20 mouse cellular contexts compared by ENCODE assay signal in genomic region chr8:49631286-49631685, GRCm38 (mm10).
DNase-seq lines count a peak whose midpoint lies in the region; ATAC-seq and TF ChIP-seq lines count a peak whose summit lies in the region.
"Had no signal": no experiment of that assay in that cellular context is flagged by ENCODE, and none has a peak within 500 bp of the region (broad histone marks: within the 10 kb centered on the region; RNA-seq: fewer than 3 reads in every experiment).

No protein-coding gene starts in this region.

- 76% methylated on average over 6 of the region's 6 CpGs for WGBS in forebrain, embryonic 14.5 days
- 82% methylated on average over 6 of the region's 6 CpGs for WGBS in forebrain, embryonic 12.5 days
- 62% methylated on average over 6 of the region's 6 CpGs for WGBS in liver, embryonic 12.5 days (ENCODE audit: insufficient replicate concordance)

- no peak overlapping the region for H3K4me2 ChIP-seq in forebrain, embryonic 14.5 days (ENCODE audit: low read length)
- H3K4me2 ChIP-seq in forebrain, embryonic 12.5 days = no peak overlapping the region
- H3K4me2 ChIP-seq in liver, embryonic 12.5 days = no peak overlapping the region
- H3K4me2 ChIP-seq: embryonic facial prominence, embryonic 13.5 days; liver, embryonic 15.5 days; midbrain, embryonic 13.5 days; neural tube, embryonic 13.5 days had no signal

- TF ChIP-seq CTCF in brain, embryonic 14.5 days (IDR thresholded peaks at IDR 0.05; ENCODE audit: borderline replicate concordance, extremely low read depth, insufficient read depth, insufficient read length) = no peak

- H3K4me1 ChIP-seq in forebrain, embryonic 14.5 days (ENCODE audit: control insufficient read depth, insufficient read depth, low read length) = no peaks in the 10 kb centered on the region
- H3K4me1 ChIP-seq in forebrain, embryonic 12.5 days = peaks cover 7% of the 10 kb centered on the region
- H3K4me1 ChIP-seq in liver, embryonic 12.5 days = no peaks in the 10 kb centered on the region
- H3K4me1 ChIP-seq: embryonic facial prominence, embryonic 13.5 days; heart, embryonic 10.5 days; liver, embryonic 15.5 days had no signal

- H3K9ac ChIP-seq in forebrain, embryonic 14.5 days (ENCODE audit: low read length) = no peak overlapping the region
- no peak overlapping the region for H3K9ac ChIP-seq in forebrain, embryonic 12.5 days
- no peak overlapping the region for H3K9ac ChIP-seq in liver, embryonic 12.5 days
- H3K9ac ChIP-seq: embryonic facial prominence, embryonic 13.5 days; forebrain, postnatal 0 days; liver, embryonic 15.5 days; midbrain, embryonic 13.5 days; neural tube, embryonic 13.5 days had no signal

- TF ChIP-seq POLR2A in brain, embryonic 14.5 days (IDR thresholded peaks at IDR 0.05; ENCODE audit: borderline replicate concordance, extremely low read depth, insufficient read depth, insufficient read length, poor library complexity, severe bottlenecking) = no peak

- H3K9me3 ChIP-seq in forebrain, embryonic 14.5 days (replicated peaks; ENCODE audit: control insufficient read depth, low read length) = no peaks in the 10 kb centered on the region
- H3K9me3 ChIP-seq in forebrain, embryonic 12.5 days = no peaks in the 10 kb centered on the region
- H3K9me3 ChIP-seq in liver, embryonic 12.5 days (replicated peaks) = no peaks in the 10 kb centered on the region
- H3K9me3 ChIP-seq: embryonic facial prominence, embryonic 13.5 days; heart, embryonic 10.5 days; liver, embryonic 15.5 days; midbrain, embryonic 13.5 days; neural tube, embryonic 13.5 days had no signal

- H3K4me3 ChIP-seq in forebrain, embryonic 14.5 days (ENCODE audit: low read depth, low read length) = no peak overlapping the region
- H3K4me3 ChIP-seq in forebrain, embryonic 12.5 days (replicated peaks) = no peak overlapping the region
- H3K4me3 ChIP-seq in liver, embryonic 12.5 days = no peak overlapping the region
- H3K4me3 ChIP-seq: embryonic facial prominence, embryonic 13.5 days; heart, embryonic 10.5 days; left cerebral cortex, adult 2 months; liver, embryonic 15.5 days; midbrain, embryonic 13.5 days; neural tube, embryonic 13.5 days had no signal

- no peaks in the 10 kb centered on the region for H3K27me3 ChIP-seq in forebrain, embryonic 14.5 days (replicated peaks; ENCODE audit: control insufficient read depth, insufficient read depth, low read length)
- no peaks in the 10 kb centered on the region for H3K27me3 ChIP-seq in forebrain, embryonic 12.5 days
- H3K27me3 ChIP-seq in liver, embryonic 12.5 days (replicated peaks) = no peaks in the 10 kb centered on the region
- H3K27me3 ChIP-seq: embryonic facial prominence, embryonic 13.5 days; liver, embryonic 15.5 days; midbrain, embryonic 13.5 days; neural tube, embryonic 13.5 days had no signal

- intact Hi-C loops in left cerebral cortex, postnatal 4 days (cut with DNase I) = no loop called here

- H3K27ac ChIP-seq in forebrain, embryonic 14.5 days (ENCODE audit: low read depth, low read length) = no peak overlapping the region
- no peak overlapping the region for H3K27ac ChIP-seq in forebrain, embryonic 12.5 days
- no peak overlapping the region for H3K27ac ChIP-seq in liver, embryonic 12.5 days
- H3K27ac ChIP-seq: embryonic facial prominence, embryonic 13.5 days; heart, embryonic 10.5 days; left cerebral cortex, adult 2 months; liver, embryonic 15.5 days; midbrain, embryonic 13.5 days; neural tube, embryonic 13.5 days had no signal

- no peaks in the 10 kb centered on the region for H3K36me3 ChIP-seq in forebrain, embryonic 14.5 days (ENCODE audit: control insufficient read depth, insufficient read depth, low read length)
- H3K36me3 ChIP-seq in forebrain, embryonic 12.5 days (replicated peaks) = no peaks in the 10 kb centered on the region
- no peaks in the 10 kb centered on the region for H3K36me3 ChIP-seq in liver, embryonic 12.5 days
- H3K36me3 ChIP-seq: embryonic facial prominence, embryonic 13.5 days; heart, embryonic 10.5 days; liver, embryonic 15.5 days; midbrain, embryonic 13.5 days; neural tube, embryonic 13.5 days had no signal

- peak; percentile 7 for DNase-seq in forebrain, embryonic 14.5 days (ENCODE audit: low spot score)
- peak; percentile 5 for DNase-seq in lung, postnatal 10 days
- no peak for DNase-seq in lung, adult 18-20 months
- DNase-seq in brain, embryonic 14.5 days (ENCODE audit: low read depth) = peak; percentile 22
- DNase-seq in left cerebral cortex, postnatal 4 days = peak; percentile 46
- DNase-seq in ovary, adult 18-20 months (ENCODE audit: low spot score) = no peak
- DNase-seq: cerebellum, adult 2 months; forebrain, postnatal 0 days; heart, postnatal 4 days; kidney, postnatal 14 days; thymus, postnatal 4 days had no signal

- ATAC-seq in forebrain, embryonic 14.5 days = no peak
- ATAC-seq in forebrain, embryonic 12.5 days (ENCODE audit: low FRiP score) = no peak
- no peak for ATAC-seq in liver, embryonic 12.5 days
- ATAC-seq: activated CD4-positive, CD25-positive, alpha-beta regulatory T cell, adult 4 months; forebrain, postnatal 0 days; midbrain, embryonic 13.5 days had no signal

Comparison
In these comparisons a context has a peak if more than half of its experiments do, and no peak if none do; other contexts are left out.
1. DNase-seq: peak in forebrain, embryonic 14.5 days (single experiment), lung, postnatal 10 days (single experiment), brain, embryonic 14.5 days (single experiment) and left cerebral cortex, postnatal 4 days (single experiment); none in lung, adult 18-20 months (0 of 2) and ovary, adult 18-20 months (single experiment).